Comparison of ENCODE assay signal across 45 mouse cellular contexts in the genomic region with DNA sequence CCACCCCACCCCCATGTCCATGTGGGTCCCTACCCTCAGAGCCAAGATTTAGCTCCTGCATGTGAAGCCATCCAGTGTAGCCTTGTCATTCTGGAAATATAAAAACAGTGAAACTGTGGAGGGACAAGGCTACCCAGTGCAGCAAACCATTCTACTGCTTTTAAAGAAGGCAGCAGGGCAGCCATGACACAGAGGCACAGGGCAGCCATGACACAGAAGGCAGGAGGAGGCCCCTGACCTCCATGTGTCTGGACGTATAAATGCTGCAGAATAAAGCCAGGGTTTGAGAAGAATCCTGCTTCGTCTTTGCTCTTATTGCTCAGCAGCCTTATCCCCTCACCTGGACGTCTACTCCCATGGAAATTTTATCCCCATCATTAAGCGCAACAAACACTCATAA. TPM values are rescaled to one million over a fixed set of nuclear protein-coding genes. Genes with fewer than 3 reads are reported as not detected.
"Had no signal": no experiment of that assay in that cellular context is flagged by ENCODE, and none has a peak within 500 bp of the region (broad histone marks: within the 10 kb centered on the region; RNA-seq: fewer than 3 reads in every experiment).

No protein-coding gene starts in this region.

- H3K4me1 ChIP-seq: limb, embryonic 10.5 days; limb, embryonic 12.5 days; limb, embryonic 13.5 days; limb, embryonic 15.5 days; liver, embryonic 12.5 days; liver, embryonic 13.5 days; liver, embryonic 15.5 days; lung, embryonic 15.5 days; midbrain, embryonic 12.5 days; midbrain, embryonic 13.5 days; midbrain, embryonic 15.5 days had no signal

- H3K36me3 ChIP-seq: limb, embryonic 10.5 days; limb, embryonic 12.5 days; limb, embryonic 13.5 days; limb, embryonic 15.5 days; liver, embryonic 12.5 days; liver, embryonic 13.5 days; liver, embryonic 15.5 days; lung, embryonic 15.5 days; midbrain, embryonic 10.5 days; midbrain, embryonic 12.5 days; midbrain, embryonic 13.5 days; midbrain, embryonic 15.5 days had no signal

- ATAC-seq: liver, embryonic 12.5 days; liver, postnatal 0 days; lung, postnatal 0 days; midbrain, embryonic 13.5 days; midbrain, embryonic 15.5 days; midbrain, embryonic 16.5 days had no signal

- H3K4me3 ChIP-seq: limb, embryonic 10.5 days; limb, embryonic 12.5 days; limb, embryonic 13.5 days; limb, embryonic 15.5 days; liver, embryonic 12.5 days; liver, embryonic 13.5 days; liver, embryonic 15.5 days; lung, embryonic 15.5 days; megakaryocyte, embryonic 14.5 days; midbrain, embryonic 10.5 days; midbrain, embryonic 12.5 days; midbrain, embryonic 13.5 days; midbrain, embryonic 15.5 days; myocyte had no signal

- DNase-seq: left cerebral cortex, postnatal 4 days; liver; liver, embryonic 13.5 days; liver, postnatal 0 days; lung, adult 18-20 months; lung, adult 2 months; lung, embryonic 14.5 days; lung, postnatal 10 days; lung, postnatal 14 days; lung, postnatal 36 days; lung, postnatal 4 days; midbrain, embryonic 14.5 days had no signal

- H3K27me3 ChIP-seq: limb, embryonic 12.5 days; limb, embryonic 13.5 days; limb, embryonic 15.5 days; liver, embryonic 12.5 days; liver, embryonic 13.5 days; liver, embryonic 15.5 days; lung, embryonic 15.5 days; midbrain, embryonic 12.5 days; midbrain, embryonic 13.5 days; midbrain, embryonic 15.5 days had no signal

- H3K4me2 ChIP-seq: limb, embryonic 12.5 days; limb, embryonic 13.5 days; limb, embryonic 15.5 days; liver, embryonic 11.5 days; liver, embryonic 12.5 days; liver, embryonic 13.5 days; liver, embryonic 15.5 days; lung, embryonic 14.5 days; lung, embryonic 15.5 days; midbrain, embryonic 11.5 days; midbrain, embryonic 12.5 days; midbrain, embryonic 13.5 days; midbrain, embryonic 15.5 days had no signal

- H3K9me3 ChIP-seq: limb, embryonic 10.5 days; limb, embryonic 12.5 days; limb, embryonic 13.5 days; limb, embryonic 15.5 days; liver, embryonic 12.5 days; liver, embryonic 13.5 days; liver, embryonic 15.5 days; lung, embryonic 15.5 days; megakaryocyte, embryonic 14.5 days; midbrain, embryonic 10.5 days; midbrain, embryonic 12.5 days; midbrain, embryonic 13.5 days; midbrain, embryonic 15.5 days had no signal

- H3K27ac ChIP-seq: limb, embryonic 10.5 days; limb, embryonic 12.5 days; limb, embryonic 13.5 days; limb, embryonic 15.5 days; liver, embryonic 12.5 days; liver, embryonic 13.5 days; liver, embryonic 14.5 days; liver, embryonic 15.5 days; lung, embryonic 15.5 days; macrophage; midbrain, embryonic 10.5 days; midbrain, embryonic 12.5 days; midbrain, embryonic 13.5 days; midbrain, embryonic 15.5 days had no signal

- H3K9ac ChIP-seq: limb, embryonic 12.5 days; limb, embryonic 13.5 days; limb, embryonic 15.5 days; liver, embryonic 12.5 days; liver, embryonic 13.5 days; liver, embryonic 14.5 days; liver, embryonic 15.5 days; liver, postnatal 0 days; lung, embryonic 14.5 days; lung, embryonic 15.5 days; midbrain, embryonic 12.5 days; midbrain, embryonic 13.5 days; midbrain, embryonic 15.5 days had no signal

RNA-seq across cellular contexts. Expression of a gene that starts 3.3 kb away (rescaled TPM):
- total RNA-seq: left cerebral cortex, adult 8-10 months; left cerebral cortex, postnatal 10 days; left cerebral cortex, postnatal 14 days; left cerebral cortex, postnatal 25 days; left cerebral cortex, postnatal 36 days; left cerebral cortex, postnatal 4 days; megakaryocyte progenitor cell, adult 5-6 weeks; megakaryocyte, adult 5-6 weeks; megakaryocyte-erythroid progenitor cell, adult 5-6 weeks; midbrain, postnatal 0 days; monocyte, adult 5-6 weeks had no signal
- polyA plus RNA-seq: limb, embryonic 11.5 days; liver, embryonic 13.5 days; liver, embryonic 16.5 days; lung, adult 2 months; lung, embryonic 14.5 days; lung, embryonic 15.5 days; lung, embryonic 16.5 days; lung, postnatal 0 days; macrophage; midbrain, embryonic 13.5 days; midbrain, embryonic 14.5 days; midbrain, embryonic 16.5 days; midbrain, postnatal 0 days; myocyte had no signal

RNA-seq across cellular contexts. Expression of a gene that starts 22.2 kb away (rescaled TPM):
- total RNA-seq: monocyte, adult 5-6 weeks had no signal

RNA-seq across cellular contexts. Expression of a gene that starts 34.0 kb away (rescaled TPM):
- total RNA-seq: liver, adult 2 months; megakaryocyte progenitor cell, adult 5-6 weeks; megakaryocyte, adult 5-6 weeks; megakaryocyte-erythroid progenitor cell, adult 5-6 weeks; monocyte, adult 5-6 weeks had no signal
- polyA plus RNA-seq: liver, adult 2 months; liver, embryonic 13.5 days; liver, embryonic 14.5 days; liver, embryonic 16.5 days; liver, postnatal 0 days; lung, adult 2 months; lung, postnatal 0 days; macrophage had no signal

RNA-seq across cellular contexts. Expression of a gene that starts 51.7 kb away (rescaled TPM):
- total RNA-seq: left cerebral cortex, postnatal 25 days; left cerebral cortex, postnatal 36 days; liver, adult 2 months; megakaryocyte progenitor cell, adult 5-6 weeks; megakaryocyte, adult 5-6 weeks; megakaryocyte-erythroid progenitor cell, adult 5-6 weeks; monocyte, adult 5-6 weeks had no signal
- polyA plus RNA-seq: macrophage had no signal
